Mouse (Mus musculus): ENCODE measurements around the gene Nadk.

The Nadk gene

GRCm38 (mm10) chr4:155561661-155562442 is at the start of gene Nadk:
Gene Nadk, plus strand, starts transcription at chr4:155562378.
- ChIA-PET POLR2A (interaction anchor here in 2 of 4 experiments (1.1 to 1.5 kb wide), 7 partner anchors 8 to 217 kb away, joined by 3 to 7 read pairs (median 4); no protein-coding TSS in a partner anchor), CTCF (no interaction called here)

- CTCF ChIA-PET = interaction anchor here in 2 of 4 experiments (0.5 to 1.3 kb wide), 4 partner anchors 32 to 60 kb away, joined by 3 to 4 read pairs (median 3); no protein-coding TSS in a partner anchor
- POLR2A ChIA-PET = interaction anchor here in 3 of 4 experiments (0.6 to 3.1 kb wide), 15 partner anchors 8 to 545 kb away, joined by 3 to 12 read pairs (median 3); partner anchors contain the start of genes Atad3a (in 1 of the 3) and Ttll10 (in 1 of the 3)
Measured at GRCm38 (mm10) chr4:155514810-155515209, 47.4 kb upstream of the Nadk start.

- CTCF ChIA-PET = interaction anchor here (0.6 to 1.3 kb wide), 12 partner anchors 9 to 944 kb away, joined by 3 to 13 read pairs (median 5); no protein-coding TSS in a partner anchor
- POLR2A ChIA-PET = interaction anchor here in 3 of 4 experiments (0.6 to 1.5 kb wide), 6 partner anchors 12 to 47 kb away, joined by 3 to 10 read pairs (median 4); no protein-coding TSS in a partner anchor
Measured at GRCm38 (mm10) chr4:155517948-155518517, 44.1 kb upstream of the Nadk start.

GRCm38 (mm10) chr4:155522327-155522726 is 39.9 kb upstream of the Nadk start:
- ChIA-PET POLR2A (interaction anchor here in 2 of 4 experiments (0.5 to 1.8 kb wide), 5 partner anchors 7 to 80 kb away, joined by 3 to 8 read pairs (median 3); partner anchors contain the start of gene Gnb1 (in 1 of the 2)), CTCF (no interaction called here)

GRCm38 (mm10) chr4:155525751-155526150 is 36.4 kb upstream of the Nadk start:
- ChIA-PET POLR2A (interaction anchor here in 2 of 4 experiments (1.3 to 1.8 kb wide), 3 partner anchors 10 to 29 kb away, joined by 3 to 6 read pairs (median 6); no protein-coding TSS in a partner anchor), CTCF (no interaction called here)

GRCm38 (mm10) chr4:155529294-155529693 is 32.9 kb upstream of the Nadk start:
- ChIA-PET CTCF (no interaction called here), POLR2A (no interaction called here)

- POLR2A ChIA-PET = interaction anchor here in 3 of 4 experiments (0.6 to 1.8 kb wide), 8 partner anchors 9 to 291 kb away, joined by 3 to 6 read pairs (median 4); no protein-coding TSS in a partner anchor
Measured at GRCm38 (mm10) chr4:155549993-155550392, 12.2 kb upstream of the Nadk start.

GRCm38 (mm10) chr4:155550446-155550845 is 11.7 kb upstream of the Nadk start:
- CTCF ChIA-PET = interaction anchor here in 1 of 4 experiments (1.6 kb wide), 1 partner anchor 30 kb away, joined by 3 read pairs; no protein-coding TSS in a partner anchor
- POLR2A ChIA-PET = interaction anchor here in 3 of 4 experiments (0.6 to 1.8 kb wide), 7 partner anchors 9 to 454 kb away, joined by 3 to 6 read pairs (median 4); no protein-coding TSS in a partner anchor

More at GRCm38 (mm10) chr4:155549993-155550392, 12.2 kb upstream of the Nadk start:
- CTCF ChIA-PET = interaction anchor here in 1 of 4 experiments (1.6 kb wide), 1 partner anchor 30 kb away, joined by 3 read pairs; no protein-coding TSS in a partner anchor

- POLR2A ChIA-PET = interaction anchor here in 1 of 4 experiments (1.7 to 1.8 kb wide), 2 partner anchors 10 to 12 kb away, joined by 4 read pairs; no protein-coding TSS in a partner anchor
Measured at GRCm38 (mm10) chr4:155551073-155551472, 11.1 kb upstream of the Nadk start.

GRCm38 (mm10) chr4:155552917-155553532 is 9.2 kb upstream of the Nadk start:
- CTCF ChIA-PET = interaction anchor here in 2 of 4 experiments (0.7 to 1.0 kb wide), 3 partner anchors 26 to 352 kb away, joined by 3 read pairs; no protein-coding TSS in a partner anchor
- POLR2A ChIA-PET = interaction anchor here in 2 of 4 experiments (0.7 to 2.2 kb wide), 2 partner anchors 10 to 51 kb away, joined by 4 to 7 read pairs; no protein-coding TSS in a partner anchor

More at GRCm38 (mm10) chr4:155551073-155551472, 11.1 kb upstream of the Nadk start:
- CTCF ChIA-PET = no interaction called here

- CTCF ChIA-PET = no interaction called here
- POLR2A ChIA-PET = interaction anchor here in 3 of 4 experiments (0.6 to 2.8 kb wide), 7 partner anchors 8 to 86 kb away, joined by 3 to 22 read pairs (median 3); partner anchors contain the start of gene Tmem52 (in 1 of the 3)
Measured at GRCm38 (mm10) chr4:155554880-155555279, 7.3 kb upstream of the Nadk start.

GRCm38 (mm10) chr4:155555464-155555863 is 6.7 kb upstream of the Nadk start:
- ChIA-PET CTCF (interaction anchor here in 1 of 4 experiments (0.7 kb wide), 1 partner anchor 74 kb away, joined by 3 read pairs; no protein-coding TSS in a partner anchor), POLR2A (interaction anchor here in 3 of 4 experiments (1.0 to 2.8 kb wide), 9 partner anchors 8 to 86 kb away, joined by 3 to 22 read pairs (median 3); no protein-coding TSS in a partner anchor)

GRCm38 (mm10) chr4:155559454-155559853 is 2.7 kb upstream of the Nadk start:
- ChIA-PET POLR2A (interaction anchor here in 1 of 4 experiments (0.6 to 0.7 kb wide), 3 partner anchors 17 to 293 kb away, joined by 3 read pairs; no protein-coding TSS in a partner anchor), CTCF (interaction anchor here in 1 of 4 experiments (0.7 kb wide), 1 partner anchor 17 kb away, joined by 3 read pairs; no protein-coding TSS in a partner anchor)

GRCm38 (mm10) chr4:155560932-155561331 is 1.2 kb upstream of the Nadk start:
- ChIA-PET CTCF (no interaction called here), POLR2A (interaction anchor here in 3 of 4 experiments (0.7 to 1.4 kb wide), 4 partner anchors 16 to 85 kb away, joined by 3 to 4 read pairs (median 4); no protein-coding TSS in a partner anchor)

- ChIA-PET CTCF (interaction anchor here in 3 of 4 experiments (0.6 to 1.2 kb wide), 10 partner anchors 15 to 471 kb away, joined by 3 to 5 read pairs (median 4); no protein-coding TSS in a partner anchor), POLR2A (interaction anchor here (0.6 to 3.2 kb wide), 42 partner anchors 8 to 401 kb away, joined by 3 to 15 read pairs (median 3); partner anchors contain the start of genes Slc35e2 (in 2 of the 4), Atad3a (in 1 of the 4), Mib2 (in 1 of the 4) and Prkcz (in 1 of the 4))
Measured at GRCm38 (mm10) chr4:155562725-155563399, 684 bp downstream of the Nadk start.

- CTCF ChIA-PET = interaction anchor here in 3 of 4 experiments (0.6 to 1.2 kb wide), 11 partner anchors 16 to 470 kb away, joined by 3 to 5 read pairs (median 3); no protein-coding TSS in a partner anchor
- POLR2A ChIA-PET = interaction anchor here (0.6 to 3.2 kb wide), 47 partner anchors 8 to 402 kb away, joined by 3 to 15 read pairs (median 3); partner anchors contain the start of genes Slc35e2 (in 2 of the 4), Atad3a (in 1 of the 4), Mib2 (in 1 of the 4) and Prkcz (in 1 of the 4)
Measured at GRCm38 (mm10) chr4:155563400-155564231, 1.4 kb downstream of the Nadk start.
